Mouse (Mus musculus): ENCODE results near the gene Engase.

- TF ChIP-seq POLR2A (IDR thresholded peaks at IDR 0.05; ENCODE audit: insufficient read length, low read depth) (no peak), TCF3 (IDR thresholded peaks at IDR 0.05; ENCODE audit: insufficient read length, low read depth) (no peak), TCF12 (IDR thresholded peaks at IDR 0.05; ENCODE audit: insufficient read depth, poor library complexity, severe bottlenecking) (no peak), SRF (IDR thresholded peaks at IDR 0.05; ENCODE audit: control insufficient read depth, insufficient read length, low read depth) (no peak), MAX (IDR thresholded peaks at IDR 0.05; ENCODE audit: low read depth) (no peak), MYOG (IDR thresholded peaks at IDR 0.05; ENCODE audit: control insufficient read depth in 1 of 3, insufficient read depth in 1 of 3, insufficient read length in 2 of 3, low read depth in 2 of 3) (no peak)
Measured at GRCm38 (mm10) chr11:118490566-118491218, 14.1 kb downstream of the Engase start.

All from myocyte (in vitro differentiated cells).